Mouse (Mus musculus) hindbrain, embryonic 14.5 days (tissue): ENCODE measurements around the gene Krt87. TPM values are rescaled to one million over a fixed set of nuclear protein-coding genes. Genes with fewer than 3 reads are reported as not detected.
A peak's percentile ranks its signal among the peaks of the same experiment; 100 is the strongest.

ENCODE experiments used
- ATAC-seq: fragments of 200-750 bp; cut with Nextera tagmentation; 2 replicates; pipeline ENCODE4 v1.8.0; 2017; ENCODE audit warnings: moderate number of reproducible peaks, mild to moderate bottlenecking, moderate TSS enrichment, moderate library complexity; ENCODE audit not compliant: low FRiP score
- DNase-seq: peaks from one replicate; pipeline ENCODE4 v3.0.0-alpha.2; 2015; ENCODE audit warnings: low spot score
- H3K27ac ChIP-seq: fragments of 300-500 bp; sonication (generic); 2 replicates; pipeline ENCODE4 v1.5.1; 2014; ENCODE audit warnings: mild to moderate bottlenecking, moderate library complexity
- H3K27me3 ChIP-seq: fragments of 300-500 bp; sonication (generic); 2 replicates; pipeline ENCODE4 v1.6.1; 2014; ENCODE audit warnings: mild to moderate bottlenecking, low read length, mixed read lengths; ENCODE audit not compliant: control insufficient read depth, insufficient read depth
- H3K36me3 ChIP-seq: fragments of 300-500 bp; sonication (generic); replicated peaks from 2 replicates; pipeline ENCODE4 v1.6.1; 2014; ENCODE audit not compliant: control insufficient read depth, insufficient read depth
- H3K4me1 ChIP-seq: fragments of 300-500 bp; sonication (generic); replicated peaks from 2 replicates; pipeline ENCODE4 v1.6.1; 2014; ENCODE audit warnings: antibody characterized with exemption, low read length, mixed read lengths; ENCODE audit not compliant: control insufficient read depth, insufficient read depth
- H3K4me2 ChIP-seq: fragments of 300-500 bp; sonication (generic); replicated peaks from 2 replicates; pipeline ENCODE4 v1.6.1; 2014; ENCODE audit warnings: mild to moderate bottlenecking, moderate library complexity
- H3K4me3 ChIP-seq: fragments of 300-500 bp; sonication (generic); replicated peaks from 2 replicates; pipeline ENCODE4 v1.5.1; 2014; ENCODE audit warnings: mild to moderate bottlenecking, low read length
- H3K9ac ChIP-seq: fragments of 300-500 bp; sonication (generic); 2 replicates; pipeline ENCODE4 v1.6.1; 2014
- H3K9me3 ChIP-seq: fragments of 300-500 bp; sonication (generic); 2 replicates; pipeline ENCODE4 v1.6.1; 2016; ENCODE audit warnings: low read length; ENCODE audit not compliant: control insufficient read depth
- WGBS: fragments of 180-500 bp; shearing (Covaris S2); extraction: QIAGEN DNeasy Blood & Tissue Kit; methylation state at CpG from one replicate; pipeline ENCODE4 v1.1.7; 2014; 5-methylcytosine and 5-hydroxymethylcytosine counted together
- polyA plus RNA-seq: library from polyadenylated mRNA; unstranded; fragments of >200 nt; fragmentation: Nextera tagmentation; extraction: Ambion mirVana; gene quantifications from 2 replicates; pipeline ENCODE4 v1.2.1, GENCODE M21; 2014

Krt87 gene
- 0.40 and 0.50 TPM in 2 replicates for polyA plus RNA-seq

DNA sequence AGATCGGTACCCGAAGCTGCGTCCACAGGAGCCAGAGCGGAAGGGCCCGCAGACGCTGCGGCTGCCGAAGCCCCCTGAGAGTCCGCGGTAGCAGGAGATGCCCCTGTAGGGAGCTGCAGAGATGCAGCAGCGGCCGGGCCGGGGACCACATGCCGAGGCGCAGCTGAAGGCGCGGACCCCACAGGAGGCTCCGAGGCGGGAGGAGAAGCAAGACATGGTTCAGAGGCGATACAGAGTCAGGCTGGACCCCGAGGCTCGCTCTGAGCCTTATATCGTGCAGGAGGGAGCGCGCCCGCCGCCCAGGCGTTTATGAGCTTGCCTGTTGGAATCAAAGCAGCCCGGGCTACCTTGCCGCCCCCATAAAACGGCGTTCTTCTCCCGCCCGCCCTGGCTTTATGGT is at the start of gene Krt87:
Gene Krt87, minus strand, starts transcription at position 250 of the 400 bp plus-strand sequence.
- no peak within 1 kb of the TSS for H3K27ac ChIP-seq
- H3K4me1 ChIP-seq, result 0 out of 2 replicates have a peak, but pooled peaks cover 5% of the 10 kb centered on the region
- H3K4me2 ChIP-seq, result peak within 1 kb of the TSS; percentile 72
- H3K9ac ChIP-seq, result peak within 1 kb of the TSS; percentile 63
- H3K36me3 ChIP-seq, result no peaks in the 10 kb centered on the region
- H3K27me3 ChIP-seq, result peaks cover 30% of the 10 kb centered on the region
- DNase-seq (no peak), ATAC-seq (no peak; the same call in 1 of the 2 replicates)
- 2% methylated on average over 32 of the region's 34 CpGs for WGBS
- peak within 1 kb of the TSS; percentile 34 for H3K4me3 ChIP-seq
- H3K9me3 ChIP-seq, result no peaks in the 10 kb centered on the region

DNA sequence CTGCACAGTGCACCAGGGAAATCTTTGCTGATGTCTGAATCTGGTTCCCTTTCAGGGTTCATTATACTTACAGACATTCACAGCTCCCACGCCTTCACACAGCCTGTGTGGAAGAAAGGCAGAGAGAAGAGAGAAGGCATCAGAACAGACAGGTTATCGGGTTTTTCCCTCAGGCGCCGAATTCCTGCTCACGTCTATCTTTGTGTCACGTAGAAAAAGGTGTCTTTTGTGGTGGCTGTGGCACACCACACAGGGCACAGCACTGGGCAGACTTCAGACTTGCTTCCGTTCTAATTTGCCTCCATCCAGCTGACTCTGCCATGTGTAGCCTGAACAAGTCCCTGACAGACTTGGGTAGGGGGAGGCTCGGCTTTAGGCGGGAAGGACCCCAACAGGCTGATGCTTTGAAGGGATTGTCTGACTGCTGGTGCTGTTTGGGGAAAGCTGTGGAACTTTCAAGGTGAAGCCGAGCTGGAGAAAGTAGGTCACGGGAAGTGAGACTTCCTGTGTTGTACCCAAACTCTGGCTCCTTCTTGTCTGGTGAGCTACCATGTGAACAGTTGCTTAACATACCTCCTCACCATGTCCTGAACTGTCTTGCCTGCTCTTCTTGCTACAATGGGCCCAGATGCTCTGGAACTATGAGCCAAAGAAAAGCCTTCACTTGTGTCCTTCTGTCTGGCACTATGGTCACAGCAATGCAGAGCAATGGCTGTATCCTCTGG is 47.5 kb upstream of the Krt87 start:
- DNase-seq, result no peak
- no peak overlapping the region for H3K4me2 ChIP-seq
- no peak overlapping the region for H3K27ac ChIP-seq
- H3K27me3 ChIP-seq, result no peaks in the 10 kb centered on the region
- H3K9me3 ChIP-seq, result no peaks in the 10 kb centered on the region
- WGBS, result 87% methylated on average over 11 of the region's 11 CpGs
- ATAC-seq, result no peak
- no peak overlapping the region for H3K9ac ChIP-seq
- H3K4me3 ChIP-seq, result no peak overlapping the region
- H3K36me3 ChIP-seq, result no peaks in the 10 kb centered on the region
- no peaks in the 10 kb centered on the region for H3K4me1 ChIP-seq

DNA sequence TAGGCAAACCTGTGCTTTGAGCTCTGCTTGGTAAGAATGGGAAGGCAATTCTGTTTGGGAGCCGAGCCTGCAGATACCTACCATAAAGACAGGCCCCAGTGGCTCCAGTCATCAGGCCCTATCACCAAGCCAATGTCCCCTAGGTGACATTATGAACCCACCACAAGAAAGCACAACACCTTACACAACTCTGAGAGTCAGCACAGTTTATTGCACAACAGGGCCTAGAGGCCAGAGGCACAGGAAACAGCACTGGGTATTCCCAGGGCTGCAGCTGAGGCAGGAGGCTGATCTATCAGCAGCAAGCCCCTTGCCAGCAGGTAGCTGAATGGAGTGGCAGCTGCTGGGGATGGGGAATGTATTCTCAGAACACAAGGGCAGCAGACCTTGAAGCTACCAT is 46.3 kb upstream of the Krt87 start:
- Histone ChIP-seq H3K4me3 (no peak overlapping the region), H3K27me3 (no peaks in the 10 kb centered on the region), H3K9me3 (no peaks in the 10 kb centered on the region), H3K9ac (no peak overlapping the region), H3K4me2 (no peak overlapping the region), H3K27ac (no peak overlapping the region), H3K36me3 (no peaks in the 10 kb centered on the region), H3K4me1 (no peaks in the 10 kb centered on the region)
- ATAC-seq (no peak), DNase-seq (no peak)
- 67% methylated on average over 1 of the region's 1 CpGs for WGBS

DNA sequence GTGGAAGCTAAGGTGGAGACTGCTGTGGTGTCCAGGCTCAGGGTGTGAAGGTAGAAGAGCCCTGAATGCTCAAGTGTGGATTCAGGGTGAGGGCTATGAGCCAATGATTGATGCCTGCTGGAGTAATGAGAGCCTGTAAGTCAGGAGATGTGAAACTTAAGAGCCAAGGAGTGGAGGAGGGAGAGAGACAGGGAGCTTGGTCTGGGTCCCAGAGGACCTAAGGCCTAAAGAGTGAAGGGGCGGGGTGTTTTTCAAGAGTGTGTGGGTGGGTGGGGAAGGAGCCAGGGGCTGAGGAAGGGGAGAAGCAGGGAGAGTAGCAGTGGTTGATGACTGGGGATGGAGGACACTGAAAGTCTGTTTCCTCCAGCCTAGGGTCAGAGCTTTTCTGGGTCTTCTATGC is 45.0 kb upstream of the Krt87 start:
- Histone ChIP-seq H3K27me3 (no peaks in the 10 kb centered on the region), H3K9me3 (no peaks in the 10 kb centered on the region), H3K4me1 (peaks cover 9% of the 10 kb centered on the region; the same call in 1 of the 2 replicates), H3K27ac (no peak overlapping the region), H3K36me3 (no peaks in the 10 kb centered on the region), H3K9ac (no peak overlapping the region), H3K4me2 (no peak overlapping the region), H3K4me3 (no peak overlapping the region)
- DNase-seq (no peak), ATAC-seq (no peak)
- 89% methylated on average over 1 of the region's 1 CpGs for WGBS

DNA sequence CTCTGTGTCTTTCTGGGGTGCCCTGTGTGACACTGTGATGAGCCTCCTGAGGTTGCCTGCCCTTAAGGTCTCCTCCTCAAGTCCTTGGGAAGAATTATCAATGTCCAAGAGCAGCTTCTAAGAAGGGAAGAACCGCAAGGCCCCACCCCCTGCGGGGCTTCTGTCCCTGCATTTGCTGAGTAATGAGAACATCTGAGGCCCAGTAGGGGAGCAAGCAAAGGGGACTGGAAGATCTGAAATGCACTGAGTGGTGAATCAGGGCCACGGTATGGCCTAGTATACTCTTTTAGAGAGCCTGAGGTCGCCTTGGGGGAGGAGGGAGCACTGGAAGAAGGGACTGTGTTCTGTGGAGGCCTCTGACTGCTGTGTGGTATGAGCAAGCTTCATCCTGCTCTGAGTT is 43.5 kb upstream of the Krt87 start:
- no peaks in the 10 kb centered on the region for H3K36me3 ChIP-seq
- WGBS, result 40% methylated on average over 4 of the region's 4 CpGs
- ATAC-seq (no peak), DNase-seq (no peak)
- H3K4me2 ChIP-seq, result no peak overlapping the region
- H3K9me3 ChIP-seq, result no peaks in the 10 kb centered on the region
- no peaks in the 10 kb centered on the region for H3K27me3 ChIP-seq
- H3K4me3 ChIP-seq, result no peak overlapping the region
- no peak overlapping the region for H3K27ac ChIP-seq
- H3K9ac ChIP-seq, result no peak overlapping the region
- peaks cover 9% of the 10 kb centered on the region; the same call in 1 of the 2 replicates for H3K4me1 ChIP-seq

DNA sequence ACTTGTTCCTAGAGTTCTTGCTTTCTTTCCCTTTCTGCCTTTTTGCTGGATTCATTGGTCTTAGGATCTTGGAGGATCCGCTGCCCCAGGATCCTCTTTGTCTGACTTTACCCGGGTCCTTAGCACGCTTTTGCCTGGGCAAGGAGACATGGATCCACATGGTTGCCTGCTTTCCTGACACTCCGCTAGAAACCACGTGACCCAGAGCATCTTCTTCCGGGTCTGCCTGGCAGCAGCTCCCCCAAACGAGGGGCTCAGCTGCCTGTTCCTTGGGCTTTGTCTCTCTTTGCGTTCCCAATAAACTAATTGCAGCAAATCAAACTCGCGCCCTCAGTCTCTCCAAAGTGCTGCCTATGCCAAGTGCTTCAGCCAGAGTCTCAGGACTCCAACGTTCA is 41.1 kb upstream of the Krt87 start:
- Histone ChIP-seq H3K27me3 (no peaks in the 10 kb centered on the region), H3K27ac (no peak overlapping the region), H3K4me1 (peaks cover 9% of the 10 kb centered on the region; the same call in 1 of the 2 replicates), H3K4me2 (peak overlapping the region; percentile 52), H3K36me3 (no peaks in the 10 kb centered on the region), H3K9ac (no peak overlapping the region), H3K4me3 (peak overlapping the region; percentile 21), H3K9me3 (no peaks in the 10 kb centered on the region)
- DNase-seq, result peak; percentile 42
- WGBS, result 32% methylated on average over 11 of the region's 11 CpGs
- ATAC-seq, result no peak

DNA sequence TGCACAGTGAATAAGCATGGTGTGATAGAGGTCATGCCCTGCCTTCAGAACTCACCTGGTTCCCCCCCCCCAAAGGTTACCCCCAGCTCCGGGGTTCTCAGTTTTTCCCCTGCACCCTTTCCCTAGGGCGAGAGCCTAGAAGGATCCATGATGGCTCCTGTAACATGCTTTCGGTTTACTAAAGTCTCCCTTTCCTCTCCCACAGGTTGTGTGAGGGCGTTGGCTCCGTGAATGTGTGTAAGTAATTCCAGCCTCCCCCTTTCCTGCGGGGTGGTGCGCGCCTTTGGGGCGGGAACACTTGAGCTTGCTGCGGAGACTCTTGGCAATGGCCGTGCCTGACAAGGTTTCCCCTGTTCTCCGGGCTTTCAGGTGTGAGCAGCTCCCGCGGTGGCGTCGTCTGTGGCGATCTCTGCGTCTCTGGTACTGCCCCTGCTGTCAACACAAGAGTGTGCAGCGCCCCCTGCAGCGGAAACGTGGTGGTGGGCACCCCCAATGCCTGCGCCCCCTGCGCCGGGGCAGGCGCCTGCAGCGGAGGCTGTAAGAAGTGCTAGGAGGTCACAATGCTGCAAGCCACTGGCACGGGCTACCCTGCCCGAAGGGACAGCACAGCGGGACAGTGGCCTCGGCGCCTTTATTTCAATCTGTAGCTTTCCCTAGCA is 40.5 kb upstream of the Krt87 start:
- 10% methylated on average over 31 of the region's 31 CpGs for WGBS
- H3K4me1 ChIP-seq, result peaks cover 9% of the 10 kb centered on the region; the same call in 1 of the 2 replicates
- peak overlapping the region; percentile 52 for H3K4me2 ChIP-seq
- no peaks in the 10 kb centered on the region for H3K36me3 ChIP-seq
- H3K27ac ChIP-seq, result no peak overlapping the region
- H3K9me3 ChIP-seq, result no peaks in the 10 kb centered on the region
- no peak overlapping the region for H3K9ac ChIP-seq
- ATAC-seq (no peak), DNase-seq (peak; percentile 39)
- H3K4me3 ChIP-seq, result peak overlapping the region; percentile 21
- no peaks in the 10 kb centered on the region for H3K27me3 ChIP-seq

DNA sequence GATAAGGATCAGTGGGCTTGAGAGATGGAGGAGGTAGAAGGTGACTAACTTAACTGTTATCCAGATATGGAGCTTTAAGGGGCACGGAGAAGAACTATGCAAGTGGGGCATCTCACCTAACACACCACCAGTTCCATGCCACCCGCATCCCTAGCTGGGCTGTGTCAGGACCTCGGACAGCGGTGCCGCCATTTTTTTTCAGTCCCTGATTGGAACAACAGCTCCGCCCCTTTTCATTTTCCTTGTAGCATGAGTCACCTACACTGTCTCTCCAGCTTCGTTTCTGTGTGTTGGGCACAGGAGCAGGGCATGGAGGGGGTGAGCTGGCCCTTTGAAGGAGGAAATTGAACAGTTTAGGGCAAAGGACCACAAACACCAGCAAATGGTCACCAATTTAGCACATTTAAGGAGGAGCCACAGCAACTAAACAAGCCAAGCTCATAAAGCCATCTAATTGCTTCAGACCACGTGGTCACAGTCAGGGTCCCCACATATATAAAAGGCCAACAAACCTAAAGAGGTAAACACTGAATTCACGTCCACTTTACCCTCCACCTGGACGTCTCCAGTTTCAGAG is 34.4 kb upstream of the Krt87 start, which contains the start of gene Krt86:
Gene Krt86, plus strand, starts transcription at position 527 of the 577 bp plus-strand sequence.
- Histone ChIP-seq H3K4me3 (no peak within 1 kb of the TSS), H3K27ac (no peak within 1 kb of the TSS), H3K4me1 (no peaks in the 10 kb centered on the region), H3K9ac (no peak within 1 kb of the TSS), H3K36me3 (no peaks in the 10 kb centered on the region), H3K27me3 (no peaks in the 10 kb centered on the region), H3K4me2 (no peak within 1 kb of the TSS), H3K9me3 (no peaks in the 10 kb centered on the region)
- WGBS, result 38% methylated on average over 10 of the region's 10 CpGs
- no peak for DNase-seq
- ATAC-seq, result no peak

DNA sequence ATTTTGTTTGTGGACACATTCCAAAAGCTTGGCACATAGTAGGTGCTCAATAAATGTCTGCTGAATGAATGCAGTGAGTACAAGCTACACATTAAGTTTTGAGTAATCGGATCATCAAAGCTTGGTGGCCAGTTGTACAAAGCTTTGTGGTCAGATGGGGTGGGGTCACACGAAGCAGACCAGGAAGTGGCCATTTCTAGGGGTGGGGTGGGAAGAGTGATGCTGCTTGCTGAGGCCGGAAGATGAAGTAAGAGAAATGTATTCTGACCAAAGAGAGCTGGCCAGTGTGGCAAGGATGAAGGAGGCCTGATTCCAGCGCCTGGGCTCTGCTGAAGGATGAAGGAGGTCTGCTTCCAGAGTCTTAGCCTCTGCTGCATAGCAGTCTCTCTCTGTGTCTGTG is 30.5 kb upstream of the Krt87 start:
- Histone ChIP-seq H3K4me2 (no peak overlapping the region), H3K27me3 (no peaks in the 10 kb centered on the region), H3K27ac (no peak overlapping the region), H3K4me1 (no peaks in the 10 kb centered on the region), H3K9me3 (no peaks in the 10 kb centered on the region), H3K4me3 (no peak overlapping the region), H3K36me3 (no peaks in the 10 kb centered on the region), H3K9ac (no peak overlapping the region)
- DNase-seq (no peak), ATAC-seq (no peak)
- 84% methylated on average over 4 of the region's 4 CpGs for WGBS
